Mouse (Mus musculus) spleen, adult 10 weeks (tissue): ENCODE results near the gene Gpr182. TPM values are rescaled to one million over a fixed set of nuclear protein-coding genes. Genes with fewer than 3 reads are reported as not detected.

Source experiments
- polyA plus RNA-seq: library from polyadenylated mRNA; stranded (reverse); fragments of 350-450 nt; fragmentation: Illumina TruSeq; extraction: RNeasy Lipid Tissue Mini Kit (QIAGEN cat#74804); gene quantifications from one replicate; pipeline ENCODE4 v1.2.3, GENCODE M21; 2015; ENCODE audit warnings: low replicate concordance; ENCODE audit not compliant: insufficient read depth

Gpr182 gene
- polyA plus RNA-seq: 9.3 TPM

DNA sequence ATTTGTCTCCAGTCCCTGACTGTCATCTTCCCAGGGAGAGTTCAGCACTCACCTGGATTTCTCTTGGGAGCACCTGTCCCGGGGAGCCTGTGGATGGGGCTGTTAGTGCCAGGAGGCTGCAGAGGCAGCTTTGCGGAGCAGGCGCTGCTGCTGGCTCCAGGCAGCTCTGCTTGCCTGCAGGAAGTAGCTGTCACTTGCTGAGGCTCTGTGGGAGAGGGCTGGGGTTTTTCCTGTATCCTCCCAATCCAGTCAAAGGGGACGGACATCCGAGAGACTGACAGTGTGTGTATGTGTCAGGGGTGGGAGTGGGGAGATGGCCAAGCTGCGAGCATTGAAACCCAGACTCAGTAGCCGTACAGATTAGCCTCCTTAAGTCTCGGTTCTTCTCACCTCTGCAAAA lies at the start of gene Gpr182:
Gene Gpr182, minus strand, starts transcription at position 185 of the 400 bp plus-strand sequence.

DNA sequence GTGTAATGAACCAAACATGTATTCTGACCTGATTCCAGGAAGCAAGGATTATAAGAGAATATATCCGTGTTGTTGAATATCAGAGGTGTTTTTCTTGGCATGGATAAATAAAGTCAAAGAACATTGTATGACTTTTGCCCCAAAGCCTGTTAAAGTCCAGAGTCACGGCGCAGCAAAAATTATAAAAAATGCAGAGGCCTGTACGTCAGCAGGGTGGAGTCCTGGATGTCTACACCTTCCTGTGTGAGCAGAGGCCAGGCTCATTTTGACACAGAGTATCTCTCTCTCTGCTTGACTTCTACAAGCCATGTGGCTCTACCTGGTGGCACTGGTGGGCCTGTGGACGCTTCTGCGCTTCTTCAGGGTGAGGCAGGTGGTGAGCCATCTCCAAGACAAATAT lies 49.4 kb upstream of the Gpr182 start, which contains the start of gene Rdh16:
Gene Rdh16, plus strand, starts transcription at position 262 of the 400 bp plus-strand sequence.

GRCm38 (mm10) chr10:127776011-127776410 lies 24.5 kb upstream of the Gpr182 start, which contains the start of gene Rdh9:
TSS of gene Rdh9 (plus strand) at chr10:127776386.

DNA sequence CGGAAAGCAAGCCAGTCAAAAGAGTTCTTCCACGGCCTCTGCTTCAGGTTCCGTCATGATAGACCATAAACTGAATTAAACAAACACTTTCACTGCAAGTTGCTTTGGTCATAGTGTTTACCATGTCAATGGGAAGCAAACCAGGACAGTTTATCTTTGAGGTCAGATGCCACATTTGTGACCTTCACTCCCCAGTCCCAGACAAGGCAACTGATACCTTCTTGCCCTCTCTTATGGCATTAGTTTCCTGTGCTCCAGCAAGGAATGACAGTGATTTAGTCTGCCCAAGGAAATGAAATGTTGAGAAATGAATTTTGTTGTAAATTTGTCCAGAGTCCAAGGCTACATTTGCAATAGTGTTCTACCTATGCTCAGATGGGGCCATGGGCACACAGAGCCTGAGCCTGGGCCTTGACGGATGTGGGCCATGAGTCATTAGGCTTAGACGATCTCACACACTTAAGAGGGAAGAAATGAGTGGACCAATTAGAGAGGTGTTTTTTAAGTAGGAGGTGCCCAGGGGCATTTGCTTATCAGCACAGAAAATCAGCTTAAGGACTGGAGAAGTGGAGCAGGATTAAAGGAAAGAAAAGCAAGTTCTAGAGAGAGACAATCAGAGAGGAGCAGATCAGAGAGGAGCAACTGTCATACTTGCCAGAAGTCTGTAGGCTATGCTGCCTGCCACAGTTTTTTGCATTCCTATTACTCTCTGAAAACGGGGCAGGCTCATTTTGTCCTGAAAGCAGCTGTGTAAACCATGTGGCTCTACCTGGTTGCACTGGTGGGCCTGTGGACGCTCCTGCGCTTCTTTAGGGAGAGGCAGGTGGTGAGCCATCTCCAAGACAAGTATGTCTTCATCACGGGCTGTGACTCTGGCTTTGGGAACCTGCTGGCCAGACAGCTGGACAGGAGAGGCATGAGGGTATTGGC lies 7.9 kb upstream of the Gpr182 start, which contains the start of the genes Rdh1 and Rdh16f1:
Gene Rdh1, plus strand, starts transcription at position 541 of the 930 bp plus-strand sequence.
Gene Rdh16f1, plus strand, starts transcription at position 607 of the 930 bp plus-strand sequence.

DNA sequence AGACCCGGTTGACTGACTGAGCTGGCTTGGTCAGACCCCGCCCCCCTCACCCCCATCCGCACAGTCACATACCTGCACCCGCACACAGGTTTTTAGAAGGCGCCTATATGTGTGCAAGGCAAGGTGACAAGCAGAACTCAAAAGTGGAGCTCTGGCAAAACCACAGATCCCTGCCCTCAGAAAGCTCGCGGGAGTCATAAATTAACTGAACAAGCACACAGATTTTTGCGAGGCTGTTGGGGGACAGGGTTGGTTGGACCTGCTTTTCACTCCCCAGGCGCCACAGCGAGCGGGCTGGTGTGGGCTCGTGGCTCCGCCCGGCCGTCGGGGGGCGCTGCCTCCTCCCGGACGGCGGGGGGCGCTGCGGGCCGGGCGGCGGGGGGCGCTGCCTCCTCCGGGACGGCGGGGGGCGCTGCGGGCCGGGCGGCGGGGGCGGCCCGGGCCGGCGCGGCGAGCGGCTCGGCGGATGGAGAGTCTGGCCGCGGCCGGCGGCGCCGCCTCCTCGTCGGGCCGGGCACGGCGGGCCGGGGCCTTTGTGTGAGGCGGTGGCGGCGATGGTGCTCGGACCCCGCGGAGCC lies 12.4 kb downstream of the Gpr182 start, which contains the start of gene Zbtb39:
Gene Zbtb39, plus strand, starts transcription at position 456 of the 578 bp plus-strand sequence.

GRCm38 (mm10) chr10:127724178-127724577 lies 27.4 kb downstream of the Gpr182 start, which contains the start of gene Tac2:
TSS of gene Tac2 (plus strand) at chr10:127724478.

DNA sequence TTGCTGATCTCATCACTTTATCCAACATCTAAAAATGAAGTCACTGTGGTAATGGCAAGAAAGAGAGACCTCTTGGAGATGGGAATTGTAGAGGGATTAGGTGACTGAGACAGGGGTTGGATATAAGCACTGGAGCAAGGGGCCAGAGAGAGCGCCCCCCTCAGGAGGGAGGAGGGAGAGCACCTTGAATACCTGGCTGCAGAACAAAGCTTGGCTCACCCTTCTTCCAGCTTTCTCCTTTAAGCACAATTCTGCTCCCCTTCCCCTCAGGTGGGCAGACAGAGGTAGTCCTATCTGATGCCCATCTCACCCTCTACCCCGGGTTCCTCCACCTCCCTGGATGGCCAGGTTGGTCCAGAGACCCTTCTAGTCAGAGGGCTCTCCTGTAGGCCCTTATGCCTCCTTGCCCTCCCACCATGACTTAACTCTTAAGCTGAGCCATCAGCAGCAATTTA lies 46.7 kb downstream of the Gpr182 start, which contains the start of gene Myo1a:
Gene Myo1a, plus strand, starts transcription at position 405 of the 455 bp plus-strand sequence.

Other genes with a start within 250 kb of the Gpr182 start
- 1.8 TPM for gene Ndufa4l2, start 236.8 kb downstream of the Gpr182 start, polyA plus RNA-seq
- gene Shmt2, start 229.3 kb downstream of the Gpr182 start, polyA plus RNA-seq: 27.0 TPM
- not detected for gene Nxph4, start 217.2 kb downstream of the Gpr182 start, polyA plus RNA-seq
- 26.0 TPM for gene Lrp1, start 130.6 kb downstream of the Gpr182 start, polyA plus RNA-seq
- 130 TPM for gene Stat6, start 108.7 kb downstream of the Gpr182 start, polyA plus RNA-seq
- gene Nemp1, start 84.8 kb downstream of the Gpr182 start, polyA plus RNA-seq: 17.1 TPM
- 10.6 TPM for gene Nab2, start 83.2 kb downstream of the Gpr182 start, polyA plus RNA-seq
- 0.35 TPM for gene Myo1a, start 46.6 kb downstream of the Gpr182 start, polyA plus RNA-seq
- 0.41 TPM for gene Tac2, start 27.3 kb downstream of the Gpr182 start, polyA plus RNA-seq
- 7.9 TPM for gene Zbtb39, start 12.2 kb downstream of the Gpr182 start, polyA plus RNA-seq
- 1.1 TPM for gene Rdh1, start 8.0 kb upstream of the Gpr182 start, polyA plus RNA-seq
- gene Rdh16f1, start 8.1 kb upstream of the Gpr182 start, polyA plus RNA-seq: 1.9 TPM
- gene Rdh9, start 24.7 kb upstream of the Gpr182 start, polyA plus RNA-seq: not detected
- gene Rdh16, start 49.4 kb upstream of the Gpr182 start, polyA plus RNA-seq: not detected
- gene Rdh19, start 98.2 kb upstream of the Gpr182 start, polyA plus RNA-seq: not detected
- gene Rdh16f2, start 114.7 kb upstream of the Gpr182 start, polyA plus RNA-seq: not detected
- not detected for gene Rdh7, start 137.1 kb upstream of the Gpr182 start, polyA plus RNA-seq
- gene Sdr9c7, start 146.8 kb upstream of the Gpr182 start, polyA plus RNA-seq: not detected